ENCODE assay signal across 8 mouse cellular contexts in genomic region chr14:118705808-118706731, GRCm38 (mm10). TPM values are rescaled to one million over a fixed set of nuclear protein-coding genes. Genes with fewer than 3 reads are reported as not detected.
A peak's percentile ranks its signal among the peaks of the same experiment; 100 is the strongest.
DNase-seq lines count a peak whose midpoint lies in the region; ATAC-seq lines count a peak whose summit lies in the region.

TSS of gene Abcc4 (minus strand) at chr14:118706219.

- H3K9me3 ChIP-seq in hindbrain, embryonic 16.5 days (ENCODE audit: control insufficient read depth, low read length): no peaks in the 10 kb centered on the region

- under 1% methylated on average over 95 of the region's 106 CpGs for WGBS in hindbrain, embryonic 16.5 days

- ATAC-seq in hindbrain, embryonic 16.5 days: peak; percentile 84
- ATAC-seq in megakaryocyte, adult 5-6 weeks (ENCODE audit: poor library complexity, severe bottlenecking): peak; percentile 78

- peak within 1 kb of the TSS; percentile 76 for H3K9ac ChIP-seq in hindbrain, embryonic 16.5 days (ENCODE audit: low read depth, low read length)

- peak within 1 kb of the TSS; percentile 95 for H3K4me2 ChIP-seq in hindbrain, embryonic 16.5 days (ENCODE audit: low read length)

- no peaks in the 10 kb centered on the region for H3K36me3 ChIP-seq in hindbrain, embryonic 16.5 days (ENCODE audit: control insufficient read depth, insufficient read depth, low read length)

- H3K4me1 ChIP-seq in hindbrain, embryonic 16.5 days (ENCODE audit: control insufficient read depth, insufficient read depth, low read depth, low read length): peaks cover 12% of the 10 kb centered on the region

- peak within 1 kb of the TSS; percentile 72 for H3K4me3 ChIP-seq in hindbrain, embryonic 16.5 days (ENCODE audit: low read length)

- peaks cover 2% of the 10 kb centered on the region; the same call in 1 of the 2 replicates for H3K27me3 ChIP-seq in hindbrain, embryonic 16.5 days (replicated peaks; ENCODE audit: control insufficient read depth, insufficient read depth, low read length)

- 0 out of 2 replicates have a peak within 1 kb of the TSS, but pooled peaks have one; percentile 47 for H3K27ac ChIP-seq in hindbrain, embryonic 16.5 days (ENCODE audit: low read depth, low read length)

- DNase-seq in ZHBTc4 (ENCODE audit: low read depth, low spot score): peak; percentile 96
- DNase-seq in cerebellum, postnatal 36 days: peak; percentile 56 to 61
- DNase-seq in gastrocnemius, adult 8-10 months (ENCODE audit: low spot score in 2 of 2): peak; percentile 82 to 89
- DNase-seq in left cerebral cortex, adult 8-10 months (ENCODE audit: low spot score in 2 of 2): peak; percentile 47 to 59
- peak; percentile 59 to 68 for DNase-seq in right cerebral cortex, postnatal 10 days (ENCODE audit: low spot score in 2 of 2)
- peak; percentile 88 for DNase-seq in urinary bladder, postnatal 14 days (ENCODE audit: low spot score)

RNA-seq across cellular contexts. Expression of gene Abcc4, which starts in this region (rescaled TPM):
- 10 to 100 TPM in 2 of 4 experiments, 1 to 10 TPM in 2; 9.7 to 10.9 (median 10.2) TPM for total RNA-seq in gastrocnemius, adult 8-10 months (2022)
- polyA plus RNA-seq in hindbrain, embryonic 16.5 days (2015; fragmentation: Nextera tagmentation; extraction: Ambion mirVana): 2.5 and 2.6 TPM in 2 replicates
- total RNA-seq in left cerebral cortex, adult 8-10 months (2022): 10 to 100 TPM in 3 of 4 experiments, 1 to 10 TPM in 1; 9.7 to 10.8 (median 10.5) TPM
- 29.8 and 32.4 TPM in 2 replicates for total RNA-seq in megakaryocyte, adult 5-6 weeks (2015)
- 24.6 and 28.5 TPM in 2 replicates for total RNA-seq in megakaryocyte, adult 5-6 weeks (2017)

Comparison
In these comparisons a context has a peak if more than half of its experiments do, and no peak if none do; other contexts are left out.
1. Peak in every context shown above with its lines: DNase-seq, ATAC-seq, H3K4me3 ChIP-seq and H3K27ac ChIP-seq.